Mouse (Mus musculus) neural tube, embryonic 15.5 days (tissue): ENCODE results near the gene Lrrc8a. TPM values are rescaled to one million over a fixed set of nuclear protein-coding genes. Genes with fewer than 3 reads are reported as not detected.

ENCODE experiments used
- ATAC-seq: fragments of 200-750 bp; cut with Nextera tagmentation; 2 replicates; pipeline ENCODE4 v1.8.0; 2017; ENCODE audit warnings: mild to moderate bottlenecking, moderate TSS enrichment, moderate library complexity; ENCODE audit not compliant: low FRiP score
- H3K27ac ChIP-seq: fragments of 300-500 bp; sonication (generic); replicated peaks from 2 replicates; pipeline ENCODE4 v1.5.1; 2015; ENCODE audit warnings: mild to moderate bottlenecking, inconsistent platforms
- H3K27me3 ChIP-seq: fragments of 300-500 bp; sonication (generic); replicated peaks from 2 replicates; pipeline ENCODE4 v1.6.1; 2015; ENCODE audit warnings: inconsistent platforms
- H3K36me3 ChIP-seq: fragments of 300-500 bp; sonication (generic); 2 replicates; pipeline ENCODE4 v1.6.1; 2015; ENCODE audit warnings: inconsistent platforms
- H3K4me1 ChIP-seq: fragments of 300-500 bp; sonication (generic); 2 replicates; pipeline ENCODE4 v1.6.1; 2015; ENCODE audit warnings: inconsistent platforms
- H3K4me2 ChIP-seq: fragments of 300-500 bp; sonication (generic); 2 replicates; pipeline ENCODE4 v1.6.1; 2015; ENCODE audit warnings: inconsistent platforms, mild to moderate bottlenecking, moderate library complexity
- H3K4me3 ChIP-seq: fragments of 300-500 bp; sonication (generic); replicated peaks from 2 replicates; pipeline ENCODE4 v1.5.1; 2015; ENCODE audit warnings: mild to moderate bottlenecking, inconsistent platforms
- H3K9ac ChIP-seq: fragments of 300-500 bp; sonication (generic); replicated peaks from 2 replicates; pipeline ENCODE4 v1.6.1; 2015; ENCODE audit warnings: mild to moderate bottlenecking, inconsistent platforms
- H3K9me3 ChIP-seq: fragments of 300-500 bp; sonication (generic); replicated peaks from 2 replicates; pipeline ENCODE4 v1.6.1; 2016; ENCODE audit warnings: inconsistent platforms
- WGBS: fragments of 180-500 bp; shearing (Covaris S2); methylation state at CpG from one replicate; pipeline ENCODE4 v1.1.7; 2015; ENCODE audit warnings: mixed read lengths; 5-methylcytosine and 5-hydroxymethylcytosine counted together
- polyA plus RNA-seq: library from polyadenylated mRNA; unstranded; fragments of >200 nt; fragmentation: Nextera tagmentation; extraction: Ambion mirVana; gene quantifications from 2 replicates; pipeline ENCODE4 v1.2.1, GENCODE M21; 2015

Lrrc8a gene
- polyA plus RNA-seq, 1 experiment from 2014 or later: 49.1 TPM

GRCm38 (mm10) chr2:30255631-30256395 is 18.3 kb downstream of the Lrrc8a start:
- no peak overlapping the region for H3K27ac ChIP-seq
- no peak overlapping the region for H3K9ac ChIP-seq
- no peaks in the 10 kb centered on the region for H3K27me3 ChIP-seq
- H3K9me3 ChIP-seq: no peaks in the 10 kb centered on the region
- WGBS: 97% methylated on average over 42 of the region's 42 CpGs
- H3K4me2 ChIP-seq: no peak overlapping the region
- H3K4me1 ChIP-seq: peaks cover 22% of the 10 kb centered on the region; the same call in 1 of the 2 replicates
- no peak overlapping the region for H3K4me3 ChIP-seq
- ATAC-seq: no peak
- H3K36me3 ChIP-seq: peaks cover 69% of the 10 kb centered on the region

GRCm38 (mm10) chr2:30256616-30257350 is 19.3 kb downstream of the Lrrc8a start:
- no peak for ATAC-seq
- no peak overlapping the region for H3K4me2 ChIP-seq
- H3K9me3 ChIP-seq: no peaks in the 10 kb centered on the region
- no peaks in the 10 kb centered on the region for H3K27me3 ChIP-seq
- H3K36me3 ChIP-seq: peaks cover 73% of the 10 kb centered on the region
- H3K9ac ChIP-seq: no peak overlapping the region
- H3K27ac ChIP-seq: no peak overlapping the region
- H3K4me3 ChIP-seq: no peak overlapping the region
- H3K4me1 ChIP-seq: peaks cover 19% of the 10 kb centered on the region; the same call in 1 of the 2 replicates
- WGBS: 96% methylated on average over 30 of the region's 30 CpGs

GRCm38 (mm10) chr2:30257699-30258460 is 20.4 kb downstream of the Lrrc8a start:
- H3K4me3 ChIP-seq: no peak overlapping the region
- no peak overlapping the region for H3K4me2 ChIP-seq
- no peak overlapping the region for H3K27ac ChIP-seq
- no peak; the same call in 1 of the 2 replicates for ATAC-seq
- H3K4me1 ChIP-seq: peaks cover 24% of the 10 kb centered on the region; the same call in 1 of the 2 replicates
- no peaks in the 10 kb centered on the region for H3K9me3 ChIP-seq
- H3K36me3 ChIP-seq: peaks cover 81% of the 10 kb centered on the region
- no peaks in the 10 kb centered on the region for H3K27me3 ChIP-seq
- no peak overlapping the region for H3K9ac ChIP-seq
- WGBS: 89% methylated on average over 7 of the region's 7 CpGs

GRCm38 (mm10) chr2:30258600-30258999 is 21.1 kb downstream of the Lrrc8a start:
- Histone ChIP-seq H3K36me3 (peaks cover 85% of the 10 kb centered on the region), H3K27ac (no peak overlapping the region), H3K4me1 (peaks cover 31% of the 10 kb centered on the region), H3K4me3 (no peak overlapping the region), H3K27me3 (no peaks in the 10 kb centered on the region), H3K9ac (no peak overlapping the region), H3K9me3 (no peaks in the 10 kb centered on the region), H3K4me2 (no peak overlapping the region)
- ATAC-seq: no peak
- WGBS: 82% methylated on average over 4 of the region's 4 CpGs

GRCm38 (mm10) chr2:30259131-30260064 is 21.9 kb downstream of the Lrrc8a start:
- ATAC-seq: no peak
- WGBS: 89% methylated on average over 15 of the region's 15 CpGs
- H3K4me2 ChIP-seq: no peak overlapping the region
- no peak overlapping the region for H3K27ac ChIP-seq
- peaks cover 93% of the 10 kb centered on the region for H3K36me3 ChIP-seq
- H3K4me3 ChIP-seq: no peak overlapping the region
- H3K27me3 ChIP-seq: no peaks in the 10 kb centered on the region
- H3K9ac ChIP-seq: no peak overlapping the region
- H3K9me3 ChIP-seq: no peaks in the 10 kb centered on the region
- H3K4me1 ChIP-seq: peaks cover 38% of the 10 kb centered on the region

GRCm38 (mm10) chr2:30261064-30261736 is 23.7 kb downstream of the Lrrc8a start:
- H3K27me3 ChIP-seq: no peaks in the 10 kb centered on the region
- H3K4me1 ChIP-seq: peaks cover 55% of the 10 kb centered on the region
- H3K36me3 ChIP-seq: peaks cover 84% of the 10 kb centered on the region
- 91% methylated on average over 4 of the region's 4 CpGs for WGBS
- no peak overlapping the region for H3K9ac ChIP-seq
- H3K9me3 ChIP-seq: no peaks in the 10 kb centered on the region
- H3K4me3 ChIP-seq: no peak overlapping the region
- no peak overlapping the region for H3K27ac ChIP-seq
- ATAC-seq: no peak
- no peak overlapping the region for H3K4me2 ChIP-seq

- Histone ChIP-seq H3K9ac (no peak overlapping the region), H3K27me3 (no peaks in the 10 kb centered on the region), H3K36me3 (peaks cover 75% of the 10 kb centered on the region), H3K9me3 (no peaks in the 10 kb centered on the region), H3K27ac (peak overlapping the region; percentile 28; the same call in 1 of the 2 replicates), H3K4me3 (no peak overlapping the region), H3K4me1 (peaks cover 64% of the 10 kb centered on the region), H3K4me2 (no peak overlapping the region)
- 83% methylated on average over 18 of the region's 18 CpGs for WGBS
- no peak for ATAC-seq
Measured at GRCm38 (mm10) chr2:30261921-30262839, 24.7 kb downstream of the Lrrc8a start.

- H3K4me1 ChIP-seq: peaks cover 58% of the 10 kb centered on the region
- no peaks in the 10 kb centered on the region for H3K27me3 ChIP-seq
- no peak overlapping the region for H3K4me3 ChIP-seq
- H3K36me3 ChIP-seq: peaks cover 67% of the 10 kb centered on the region
- peak; percentile 60 for ATAC-seq
- 40% methylated on average over 4 of the region's 4 CpGs for WGBS
- H3K9me3 ChIP-seq: no peaks in the 10 kb centered on the region
- H3K27ac ChIP-seq: peak overlapping the region; percentile 37; the same call in 1 of the 2 replicates
- H3K9ac ChIP-seq: no peak overlapping the region
- H3K4me2 ChIP-seq: no peak overlapping the region
Measured at GRCm38 (mm10) chr2:30262840-30263441, 25.4 kb downstream of the Lrrc8a start.

GRCm38 (mm10) chr2:30263811-30264210 is 26.3 kb downstream of the Lrrc8a start:
- ATAC-seq: no peak
- Histone ChIP-seq H3K9ac (no peak overlapping the region), H3K4me3 (no peak overlapping the region), H3K36me3 (peaks cover 61% of the 10 kb centered on the region), H3K4me1 (peaks cover 56% of the 10 kb centered on the region), H3K27me3 (no peaks in the 10 kb centered on the region), H3K9me3 (no peaks in the 10 kb centered on the region), H3K4me2 (no peak overlapping the region), H3K27ac (no peak overlapping the region)
- 94% methylated on average over 6 of the region's 6 CpGs for WGBS
